Mouse (Mus musculus) olfactory bulb, adult 2 months (tissue): ENCODE data around the gene Ly6c2. TPM values are rescaled to one million over a fixed set of nuclear protein-coding genes. Genes with fewer than 3 reads are reported as not detected.
"Not testable (repeated sequence)": the region's sequence is repeated elsewhere in the genome, so short reads cannot be mapped to it uniquely, and the experiment has no call there.

ENCODE experiments used
- H3K27ac ChIP-seq: fragments of 200-500 bp; 2 replicates; pipeline ENCODE4 v1.5.1; 2012; ENCODE audit warnings: low read depth, low read length; ENCODE audit not compliant: insufficient read depth
- H3K4me1 ChIP-seq: fragments of 200-500 bp; 2 replicates; pipeline ENCODE4 v1.6.1; 2012; ENCODE audit warnings: low read length; ENCODE audit not compliant: control insufficient read depth, insufficient read depth
- H3K4me3 ChIP-seq: fragments of 200-500 bp; 2 replicates; pipeline ENCODE4 v1.5.1; 2012; ENCODE audit warnings: mild to moderate bottlenecking, low read depth, low read length, moderate library complexity; ENCODE audit not compliant: insufficient read depth
- CTCF ChIP-seq: fragments of 200-500 bp; IDR thresholded peaks from 2 replicates; pipeline ENCODE4 v1.5.1; 2012; ENCODE audit warnings: low read depth, mild to moderate bottlenecking, low read length, moderate library complexity; ENCODE audit not compliant: insufficient read depth
- POLR2A ChIP-seq: fragments of 200-500 bp; IDR thresholded peaks from 2 replicates; pipeline ENCODE4 v1.6.1; 2012; ENCODE audit warnings: mild to moderate bottlenecking, low read depth, low read length, moderate library complexity; ENCODE audit not compliant: insufficient read depth
- WGBS: fragments of 180-500 bp; shearing (Covaris S2); methylation state at CpG from one replicate; pipeline ENCODE4 v1.1.7; 2018; 5-methylcytosine and 5-hydroxymethylcytosine counted together
- polyA plus RNA-seq: library from polyadenylated mRNA; stranded (reverse); fragments of >200 nt; gene quantifications from 2 replicates; pipeline ENCODE4 v1.2.4, GENCODE M21; 2012; ENCODE audit warnings: low replicate concordance; ENCODE audit not compliant: missing spikeins, insufficient read depth, insufficient read length

Gene Ly6c2
- not detected in 2 replicates for polyA plus RNA-seq

DNA sequence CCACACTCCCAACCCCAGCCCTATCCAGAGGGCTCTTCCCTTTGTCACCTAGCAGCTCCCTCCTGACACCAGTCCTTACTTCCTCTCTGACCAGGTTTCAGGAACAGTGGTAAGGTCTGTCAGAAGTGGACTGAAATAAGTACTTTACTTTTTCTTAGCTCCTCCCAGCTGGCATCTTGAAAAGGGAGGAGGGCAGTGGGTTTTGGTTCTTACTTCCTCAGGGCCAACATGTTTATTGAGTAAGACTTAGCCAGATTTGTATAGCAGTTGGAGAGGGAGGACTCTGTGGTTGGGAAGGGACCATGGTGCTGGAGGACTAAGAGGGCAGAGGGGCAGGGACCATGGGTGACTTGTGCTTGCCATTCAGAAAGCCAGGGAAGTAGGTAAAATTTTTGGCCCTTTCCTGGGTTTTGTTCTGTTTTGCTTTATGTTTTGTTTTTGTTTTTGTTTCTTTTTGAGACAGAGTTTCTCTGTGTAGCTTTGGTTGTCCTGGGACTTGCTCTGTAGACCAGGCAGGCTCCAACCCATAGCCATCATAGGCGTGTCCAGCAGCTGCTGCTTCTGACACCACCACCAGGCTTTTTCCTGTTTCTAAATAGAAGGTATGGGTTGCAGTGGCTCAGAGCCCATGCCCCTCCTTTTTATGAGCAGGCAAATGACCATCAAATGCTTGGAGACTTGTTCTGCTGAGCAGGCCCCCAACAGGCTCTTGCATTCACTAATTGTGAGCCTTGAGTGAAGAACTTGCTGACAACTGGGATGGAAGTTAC, at the start of gene Ly6c2:
TSS of gene Ly6c2 (minus strand) at position 110 of the 770 bp plus-strand sequence.
- not testable (repeated sequence) for H3K27ac ChIP-seq, H3K4me3 ChIP-seq, H3K4me1 ChIP-seq
- WGBS: 82% methylated on average over 1 of the region's 1 CpGs

GRCm38 (mm10) chr15:75157646-75158045, 45.9 kb upstream of the Ly6c2 start:
- H3K4me3 ChIP-seq: no peak overlapping the region
- H3K4me1 ChIP-seq: no peaks in the 10 kb centered on the region
- WGBS: 38% methylated on average over 1 of the region's 1 CpGs
- TF ChIP-seq CTCF: no peak
- no peak for TF ChIP-seq POLR2A
- no peak overlapping the region for H3K27ac ChIP-seq

DNA sequence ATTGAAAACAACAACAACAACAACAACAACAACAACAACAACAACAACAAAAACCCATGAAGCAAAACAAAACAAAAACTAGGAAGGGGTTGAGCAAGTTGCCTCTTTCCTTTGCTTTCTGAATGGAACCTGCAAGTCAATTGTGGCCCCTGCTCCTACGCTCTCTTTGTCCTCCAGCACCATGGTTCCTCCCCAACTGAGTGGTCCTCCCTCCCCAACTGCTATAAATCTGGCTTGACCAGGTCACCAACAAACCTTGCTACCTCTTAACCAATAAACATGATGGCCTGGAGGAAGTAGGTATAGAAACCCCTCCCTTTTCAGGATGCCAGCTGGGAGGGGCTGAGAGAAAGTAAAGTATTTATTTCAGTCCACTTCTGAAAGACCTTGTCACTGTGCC, 43.2 kb upstream of the Ly6c2 start, which contains the start of gene Ly6g:
TSS of gene Ly6g (plus strand) at position 301 of the 400 bp plus-strand sequence.
- Histone ChIP-seq H3K27ac (no peak within 1 kb of the TSS), H3K4me3 (no peak within 1 kb of the TSS), H3K4me1 (no peaks in the 10 kb centered on the region)
- TF ChIP-seq POLR2A (no peak), CTCF (no peak)
- WGBS: 100% methylated on average over 1 of the region's 1 CpGs

GRCm38 (mm10) chr15:75153087-75153486, 41.3 kb upstream of the Ly6c2 start:
- Histone ChIP-seq H3K4me1 (no peaks in the 10 kb centered on the region), H3K27ac (no peak overlapping the region), H3K4me3 (no peak overlapping the region)
- no peak for TF ChIP-seq CTCF

DNA sequence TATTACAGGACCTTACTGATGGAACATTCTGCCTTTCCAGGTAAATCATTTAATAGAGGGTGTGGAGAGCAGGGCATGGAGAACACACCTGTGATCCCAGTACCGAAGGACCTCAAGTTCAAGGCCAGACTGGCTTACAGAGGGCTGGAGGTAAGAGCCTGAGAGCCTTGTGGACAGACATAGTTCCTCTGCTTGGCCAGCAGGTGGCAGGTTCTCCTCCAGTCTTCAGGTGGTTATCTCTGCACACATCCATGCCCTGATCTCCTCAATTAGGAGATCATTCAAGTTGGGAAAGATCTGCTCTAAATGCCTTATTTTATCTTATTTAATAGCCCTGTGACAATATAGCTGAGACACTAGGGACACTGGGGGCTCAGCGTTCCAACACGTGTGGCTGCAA, 32.0 kb upstream of the Ly6c2 start:
- no peak for TF ChIP-seq POLR2A
- no peak for TF ChIP-seq CTCF
- Histone ChIP-seq H3K4me3 (no peak overlapping the region), H3K27ac (no peak overlapping the region), H3K4me1 (no peaks in the 10 kb centered on the region)
- WGBS: 63% methylated on average over 3 of the region's 3 CpGs

GRCm38 (mm10) chr15:75141812-75142360, 30.1 kb upstream of the Ly6c2 start:
- H3K4me1 ChIP-seq, H3K27ac ChIP-seq, H3K4me3 ChIP-seq: not testable (repeated sequence)
- WGBS: 47% methylated on average over 6 of the region's 6 CpGs

- WGBS: 61% methylated on average over 3 of the region's 3 CpGs
- H3K4me3 ChIP-seq, H3K27ac ChIP-seq, H3K4me1 ChIP-seq: not testable (repeated sequence)
Measured at GRCm38 (mm10) chr15:75137739-75138138, 26.0 kb upstream of the Ly6c2 start.

DNA sequence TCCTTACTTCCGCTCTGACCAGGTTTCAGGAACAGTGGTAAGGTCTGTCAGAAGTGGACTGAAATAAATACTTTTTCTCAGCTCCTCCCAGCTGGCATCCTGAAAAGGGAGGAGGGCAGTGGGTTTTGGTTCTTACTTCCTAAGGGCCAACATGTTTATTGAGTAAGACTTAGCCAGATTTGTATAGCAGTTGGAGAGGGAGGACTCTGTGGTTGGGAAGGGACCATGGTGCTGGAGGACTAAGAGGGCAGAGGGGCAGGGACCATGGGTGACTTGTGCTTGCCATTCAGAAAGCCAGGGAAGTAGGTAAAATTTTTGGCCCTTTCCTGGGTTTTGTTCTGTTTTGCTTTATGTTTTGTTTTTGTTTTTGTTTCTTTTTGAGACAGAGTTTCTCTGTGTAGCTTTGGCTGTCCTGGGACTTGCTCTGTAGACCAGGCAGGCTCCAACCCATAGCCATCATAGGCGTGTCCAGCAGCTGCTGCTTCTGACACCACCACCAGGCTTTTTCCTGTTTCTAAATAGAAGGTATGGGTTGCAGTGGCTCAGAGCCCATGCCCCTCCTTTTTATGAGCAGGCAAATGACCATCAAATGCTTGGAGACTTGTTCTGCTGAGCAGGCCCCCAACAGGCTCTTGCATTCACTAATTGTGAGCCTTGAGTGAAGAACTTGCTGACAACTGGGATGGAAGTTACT, 23.5 kb upstream of the Ly6c2 start:
- H3K27ac ChIP-seq, H3K4me3 ChIP-seq, H3K4me1 ChIP-seq: not testable (repeated sequence)
- 82% methylated on average over 2 of the region's 2 CpGs for WGBS

DNA sequence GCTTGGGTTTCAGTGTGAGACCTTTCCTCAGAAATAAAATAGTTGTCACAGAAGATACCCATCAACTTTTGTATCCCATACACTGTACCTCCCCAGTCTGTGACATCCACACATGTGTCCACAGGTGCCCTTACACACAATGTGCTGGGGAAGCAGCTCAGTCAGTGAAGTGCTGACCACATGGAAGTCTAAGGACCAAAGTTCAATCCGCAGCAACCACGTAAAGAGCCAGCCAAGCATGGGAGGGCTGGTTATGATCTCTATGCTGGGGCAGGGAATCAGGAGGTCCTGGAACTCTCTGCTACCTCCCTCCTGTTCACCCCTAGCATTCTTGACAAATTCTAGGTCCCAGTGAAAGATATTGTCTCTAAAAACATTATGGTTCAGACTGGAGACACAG, 20.6 kb upstream of the Ly6c2 start:
- H3K4me3 ChIP-seq, H3K27ac ChIP-seq, H3K4me1 ChIP-seq: not testable (repeated sequence)
- 90% methylated on average over 2 of the region's 2 CpGs for WGBS

DNA sequence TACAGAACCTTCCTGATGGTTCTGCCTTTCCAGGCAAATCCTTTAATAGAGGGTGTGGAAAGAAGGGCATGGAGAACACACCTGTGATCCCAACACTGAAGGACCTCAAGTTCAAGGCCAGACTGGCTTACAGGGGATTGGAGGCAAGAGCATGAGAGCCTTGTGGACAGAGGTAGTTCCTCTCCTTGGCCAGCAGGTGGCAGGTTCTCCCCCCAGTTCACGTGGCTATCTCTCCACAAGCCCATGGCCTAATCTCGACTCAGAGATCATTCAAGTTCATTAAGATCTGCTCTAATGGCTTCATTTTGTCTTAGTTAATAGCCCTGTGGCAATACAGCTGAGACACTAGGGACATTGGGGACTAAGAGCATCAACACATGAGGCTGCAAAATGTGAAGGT, 8.3 kb upstream of the Ly6c2 start:
- 4% methylated on average over 2 of the region's 2 CpGs for WGBS
- H3K4me3 ChIP-seq: no peak overlapping the region
- TF ChIP-seq CTCF (no peak), POLR2A (no peak)
- no peaks in the 10 kb centered on the region for H3K4me1 ChIP-seq
- H3K27ac ChIP-seq: no peak overlapping the region

GRCm38 (mm10) chr15:75118742-75119141, 7.0 kb upstream of the Ly6c2 start:
- 35% methylated on average over 6 of the region's 7 CpGs for WGBS
- not testable (repeated sequence) for H3K4me1 ChIP-seq, H3K4me3 ChIP-seq, H3K27ac ChIP-seq

GRCm38 (mm10) chr15:75117481-75117880, 5.7 kb upstream of the Ly6c2 start:
- not testable (repeated sequence) for H3K27ac ChIP-seq, H3K4me3 ChIP-seq, H3K4me1 ChIP-seq
- WGBS: 91% methylated on average over 5 of the region's 5 CpGs
